ENCODE assay signal across 8 mouse cellular contexts in the genomic region with DNA sequence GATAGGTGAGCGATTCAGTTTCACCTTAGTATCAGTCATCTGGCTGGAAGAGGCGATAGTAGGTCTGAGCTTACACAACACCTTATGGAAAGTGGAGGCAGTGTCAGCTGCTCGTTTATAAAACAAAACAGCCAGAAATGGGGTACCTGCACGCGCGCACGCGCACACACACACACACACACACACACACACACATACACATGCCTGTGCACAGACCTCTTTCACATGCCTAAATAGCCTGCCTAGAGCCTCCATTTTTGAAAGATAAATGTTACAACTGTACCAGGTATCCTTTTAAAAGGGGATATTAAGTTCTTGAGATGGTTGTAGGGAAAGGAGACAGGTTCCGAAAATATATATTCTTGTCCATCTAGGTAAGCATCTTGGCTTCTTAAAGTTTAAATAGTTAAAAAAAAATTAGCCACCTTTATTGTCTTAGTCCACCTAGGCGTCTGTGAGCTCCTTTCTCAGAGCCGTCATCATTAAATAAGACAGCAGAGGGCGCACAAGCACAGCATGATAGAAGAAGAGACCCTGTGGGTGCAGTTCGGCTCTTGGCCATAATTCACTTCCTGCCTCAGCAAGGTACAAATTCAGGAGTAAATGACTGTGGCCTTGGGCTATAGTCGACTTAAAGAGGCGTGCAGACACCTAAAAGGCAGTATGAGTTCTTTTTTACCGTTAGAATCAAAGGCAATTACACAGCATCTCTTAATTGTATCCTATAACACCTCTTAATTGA.
A peak's percentile ranks its signal among the peaks of the same experiment; 100 is the strongest.
DNase-seq lines count a peak whose midpoint lies in the region; ATAC-seq and TF ChIP-seq lines count a peak whose summit lies in the region.

No protein-coding gene starts in this region.

- intact Hi-C loops in gastrocnemius, postnatal 14 days (cut with DNase I; ENCODE audit: low total_unique reads), result loop anchor here (10.0 kb wide), 1 partner anchor 331 kb away; no protein-coding TSS in a partner anchor

- ATAC-seq in Patski, result peak; percentile 54
- peak; percentile 99 for ATAC-seq in common myeloid progenitor, adult 5-6 weeks (replicated peaks; ENCODE audit: low read depth, poor library complexity, severe bottlenecking)
- ATAC-seq in kidney, embryonic 15.5 days (replicated peaks; ENCODE audit: low FRiP score), result peak; percentile 60; the same call in 1 of the 2 replicates

- H3K4me1 ChIP-seq in kidney, embryonic 15.5 days, result no peaks in the 10 kb centered on the region
- no peaks in the 10 kb centered on the region for H3K4me1 ChIP-seq in liver, adult 2 months (ENCODE audit: control insufficient read depth, insufficient read depth, low read length)
- no peaks in the 10 kb centered on the region for H3K4me1 ChIP-seq in thymus, adult 2 months (replicated peaks; ENCODE audit: control insufficient read depth, insufficient read depth, low read length)

- DNase-seq in 416B (ENCODE audit: low read depth), result peak; percentile 79
- no peak for DNase-seq in Patski (ENCODE audit: low read depth, low spot score)
- peak; percentile 18 for DNase-seq in gastrocnemius, postnatal 14 days
- DNase-seq in liver, adult 2 months (ENCODE audit: extremely low read depth, low read depth, low spot score), result peak; percentile 28
- peak; percentile 69 for DNase-seq in neural tube, embryonic 10.5 days (ENCODE audit: extremely low spot score, low spot score)
- DNase-seq in thymus, adult 2 months, result peak; percentile 57

- peak; percentile 81 for TF ChIP-seq CTCF in Patski (IDR thresholded peaks at IDR 0.05)
- TF ChIP-seq CTCF in liver, adult 2 months (IDR thresholded peaks at IDR 0.05; ENCODE audit: low read depth, low read length), result peak; percentile 52; the same call in 1 of the 2 replicates
- TF ChIP-seq CTCF in thymus, adult 2 months (IDR thresholded peaks at IDR 0.05; ENCODE audit: borderline replicate concordance, control insufficient read depth, extremely low read depth, insufficient read depth, low read length, poor library complexity), result no peak

- H3K9me3 ChIP-seq in kidney, embryonic 15.5 days (replicated peaks), result no peaks in the 10 kb centered on the region

- H3K4me2 ChIP-seq in kidney, embryonic 15.5 days, result no peak overlapping the region

- no peak overlapping the region for H3K9ac ChIP-seq in kidney, embryonic 15.5 days
- no peak overlapping the region for H3K9ac ChIP-seq in liver, adult 2 months (ENCODE audit: low read depth, low read length)

- H3K27ac ChIP-seq in kidney, embryonic 15.5 days, result no peak overlapping the region
- H3K27ac ChIP-seq in liver, adult 2 months (replicated peaks; ENCODE audit: insufficient read depth, low read depth, low read length), result no peak overlapping the region
- no peak overlapping the region for H3K27ac ChIP-seq in thymus, adult 2 months (ENCODE audit: control insufficient read depth, insufficient read depth, low read length)

- POLR2A ChIA-PET in Patski (lab: Charles Lee), result no interaction called here

- H3K79me2 ChIP-seq in liver, adult 2 months (ENCODE audit: control insufficient read depth, insufficient read depth, low read length), result no peaks in the 10 kb centered on the region

- WGBS in kidney, embryonic 15.5 days, result 50% methylated on average over 16 of the region's 16 CpGs
- 47% methylated on average over 16 of the region's 16 CpGs for WGBS in liver, adult 2 months
- WGBS in thymus, adult 2 months, result 51% methylated on average over 16 of the region's 16 CpGs

- no peaks in the 10 kb centered on the region for H3K36me3 ChIP-seq in kidney, embryonic 15.5 days
- no peaks in the 10 kb centered on the region for H3K36me3 ChIP-seq in liver, adult 2 months (ENCODE audit: control insufficient read depth, insufficient read depth, low read length)
- no peaks in the 10 kb centered on the region for H3K36me3 ChIP-seq in thymus, adult 2 months (ENCODE audit: control insufficient read depth, insufficient read depth, low read length)

- CTCF ChIA-PET in Patski (lab: Charles Lee), result interaction anchor here (0.6 to 2.1 kb wide), 10 partner anchors 8 to 545 kb away, joined by 3 to 13 read pairs (median 4); no protein-coding TSS in a partner anchor

- H3K27me3 ChIP-seq in Patski, result peaks cover 15% of the 10 kb centered on the region
- peaks cover 18% of the 10 kb centered on the region; the same call in 1 of the 2 replicates for H3K27me3 ChIP-seq in kidney, embryonic 15.5 days
- H3K27me3 ChIP-seq in liver, adult 2 months (ENCODE audit: control insufficient read depth, insufficient read depth, low read length), result no peaks in the 10 kb centered on the region
- H3K27me3 ChIP-seq in thymus, adult 2 months (ENCODE audit: control insufficient read depth, insufficient read depth, low read length), result no peaks in the 10 kb centered on the region

- TF ChIP-seq POLR2A in liver, adult 2 months (IDR thresholded peaks at IDR 0.05; ENCODE audit: extremely low read depth, insufficient read depth, low read length), result no peak
- TF ChIP-seq POLR2A in thymus, adult 2 months (IDR thresholded peaks at IDR 0.05; ENCODE audit: control insufficient read depth, extremely low read depth, insufficient read depth, low read length, poor library complexity), result no peak

- H3K4me3 ChIP-seq in kidney, embryonic 15.5 days (replicated peaks), result no peak overlapping the region
- no peak overlapping the region for H3K4me3 ChIP-seq in liver, adult 2 months (ENCODE audit: insufficient read depth, low read depth, low read length)
- no peak overlapping the region for H3K4me3 ChIP-seq in thymus, adult 2 months (ENCODE audit: control insufficient read depth, insufficient read depth, low read length)

- in situ Hi-C loops in Patski (cut with MboI; ENCODE audit: low pct_unique_long_range_greater_than_20kb), result loop anchor here (5.0 kb wide), 2 partner anchors 324 to 544 kb away; no protein-coding TSS in a partner anchor
